9 mouse cellular contexts compared by ENCODE assay signal in genomic region chr9:78340324-78340723, GRCm38 (mm10). TPM values are rescaled to one million over a fixed set of nuclear protein-coding genes. Genes with fewer than 3 reads are reported as not detected.
DNase-seq lines count a peak whose midpoint lies in the region; ATAC-seq and TF ChIP-seq lines count a peak whose summit lies in the region.
"Not testable (repeated sequence)": the region's sequence is repeated elsewhere in the genome, so short reads cannot be mapped to it uniquely, and the experiment has no call there.
"Had no signal": no experiment of that assay in that cellular context is flagged by ENCODE, and none has a peak within 500 bp of the region (broad histone marks: within the 10 kb centered on the region; RNA-seq: fewer than 3 reads in every experiment).

No protein-coding gene starts in this region.

- H3K9me3 ChIP-seq in forebrain, embryonic 16.5 days (ENCODE audit: control insufficient read depth, low read length); hindbrain, embryonic 15.5 days: not testable (repeated sequence)

- H3K4me3 ChIP-seq in forebrain, embryonic 16.5 days (replicated peaks; ENCODE audit: low read length); hindbrain, embryonic 15.5 days; left cerebral cortex, adult 2 months: not testable (repeated sequence)

- TF ChIP-seq CTCF in left cerebral cortex, adult 2 months (IDR thresholded peaks at IDR 0.05): peak; percentile 79

- ATAC-seq in forebrain, embryonic 16.5 days: peak; percentile 47
- ATAC-seq in hindbrain, embryonic 15.5 days (ENCODE audit: low FRiP score, low read depth): not testable (repeated sequence)

- not testable (repeated sequence) for H3K27me3 ChIP-seq in forebrain, embryonic 16.5 days (replicated peaks; ENCODE audit: control insufficient read depth, insufficient read depth, low read length); hindbrain, embryonic 15.5 days

- not testable (repeated sequence) for H3K27ac ChIP-seq in forebrain, embryonic 16.5 days (ENCODE audit: low read length); hindbrain, embryonic 15.5 days (replicated peaks); left cerebral cortex, adult 2 months

- not testable (repeated sequence) for H3K36me3 ChIP-seq in forebrain, embryonic 16.5 days (ENCODE audit: control insufficient read depth, insufficient read depth); hindbrain, embryonic 15.5 days

- intact Hi-C loops in left cerebral cortex, adult 2 months (cut with DNase I): loop anchor here (10.0 kb wide), 1 partner anchor 46 kb away; no protein-coding TSS in a partner anchor

- H3K4me2 ChIP-seq in forebrain, embryonic 16.5 days (ENCODE audit: low read length): not testable (repeated sequence)
- 0 out of 2 replicates have a peak overlapping the region, but pooled peaks have one; percentile 28 for H3K4me2 ChIP-seq in hindbrain, embryonic 15.5 days

- 9% methylated on average over 8 of the region's 8 CpGs for WGBS in forebrain, embryonic 16.5 days
- 18% methylated on average over 8 of the region's 8 CpGs for WGBS in hindbrain, embryonic 15.5 days

- H3K9ac ChIP-seq in forebrain, embryonic 16.5 days (replicated peaks; ENCODE audit: low read depth, low read length); hindbrain, embryonic 15.5 days: not testable (repeated sequence)

- peak; percentile 62 for DNase-seq in NIH3T3 (ENCODE audit: low read depth)
- DNase-seq in cerebellum, adult 8-10 months: peak; percentile 16
- peak; percentile 15 to 36 for DNase-seq in left cerebral cortex, adult 2 months (ENCODE audit: extremely low spot score in 1 of 2, low spot score in 2 of 2)
- DNase-seq in mesoderm, embryonic 11.5 days (ENCODE audit: low read depth, low spot score): peak; percentile 59
- peak; percentile 22 to 47 for DNase-seq in right cerebral cortex, postnatal 10 days (ENCODE audit: low spot score in 2 of 2)
- DNase-seq in yolk sac, embryonic 10.5 days (ENCODE audit: low spot score): peak; percentile 30

- H3K4me1 ChIP-seq in forebrain, embryonic 16.5 days (replicated peaks; ENCODE audit: control insufficient read depth, insufficient read depth, low read length); hindbrain, embryonic 15.5 days (replicated peaks): not testable (repeated sequence)

RNA-seq across cellular contexts. Expression of gene Omt2b, which starts 12.9 kb away (rescaled TPM):
- not detected in 2 replicates for polyA plus RNA-seq in forebrain, embryonic 16.5 days (2015; fragmentation: Nextera tagmentation; extraction: Ambion mirVana)
- not detected in 2 replicates for polyA plus RNA-seq in hindbrain, embryonic 15.5 days (2015; fragmentation: Nextera tagmentation; extraction: Ambion mirVana)
- not detected for total RNA-seq in left cerebral cortex, adult 2 months (2021)
- polyA plus RNA-seq: embryonic facial prominence, embryonic 15.5 days had no signal

RNA-seq across cellular contexts. Expression of gene Gsta2, which starts 15.3 kb away (rescaled TPM):
- polyA plus RNA-seq in forebrain, embryonic 16.5 days (2015; fragmentation: Nextera tagmentation; extraction: Ambion mirVana): not detected in 2 replicates
- polyA plus RNA-seq in hindbrain, embryonic 15.5 days (2015; fragmentation: Nextera tagmentation; extraction: Ambion mirVana): not detected in 2 replicates
- not detected for total RNA-seq in left cerebral cortex, adult 2 months (2021)

RNA-seq across cellular contexts. Expression of gene Omt2a, which starts 25.7 kb away (rescaled TPM):
- not detected in 2 replicates for polyA plus RNA-seq in forebrain, embryonic 16.5 days (2015; fragmentation: Nextera tagmentation; extraction: Ambion mirVana)
- not detected in 2 replicates for polyA plus RNA-seq in hindbrain, embryonic 15.5 days (2015; fragmentation: Nextera tagmentation; extraction: Ambion mirVana)
- total RNA-seq in left cerebral cortex, adult 2 months (2021): not detected
- polyA plus RNA-seq: embryonic facial prominence, embryonic 15.5 days had no signal

RNA-seq across cellular contexts. Expression of gene Dppa5a, which starts 27.7 kb away (rescaled TPM):
- 1.9 and 3.8 TPM in 2 replicates for polyA plus RNA-seq in forebrain, embryonic 16.5 days (2015; fragmentation: Nextera tagmentation; extraction: Ambion mirVana)
- polyA plus RNA-seq in hindbrain, embryonic 15.5 days (2015; fragmentation: Nextera tagmentation; extraction: Ambion mirVana): 5.3 and 5.6 TPM in 2 replicates
- not detected for total RNA-seq in left cerebral cortex, adult 2 months (2021)

RNA-seq across cellular contexts. Expression of gene Ooep, which starts 38.2 kb away (rescaled TPM):
- polyA plus RNA-seq in forebrain, embryonic 16.5 days (2015; fragmentation: Nextera tagmentation; extraction: Ambion mirVana): 2.4 and 4.0 TPM in 2 replicates
- 5.1 and 5.6 TPM in 2 replicates for polyA plus RNA-seq in hindbrain, embryonic 15.5 days (2015; fragmentation: Nextera tagmentation; extraction: Ambion mirVana)
- total RNA-seq in left cerebral cortex, adult 2 months (2021): not detected
